Mouse (Mus musculus) heart, embryonic 11.5 days (tissue): ENCODE data around the gene Fastkd1. TPM values are rescaled to one million over a fixed set of nuclear protein-coding genes. Genes with fewer than 3 reads are reported as not detected.
"Not testable (repeated sequence)": the region's sequence is repeated elsewhere in the genome, so short reads cannot be mapped to it uniquely, and the experiment has no call there.

Source experiments
- ATAC-seq: fragments of 200-750 bp; cut with Nextera tagmentation; replicated peaks from 2 replicates; pipeline ENCODE4 v1.8.0; 2017; ENCODE audit warnings: moderate library complexity; ENCODE audit not compliant: insufficient number of reproducible peaks, low FRiP score, low TSS enrichment
- H3K27ac ChIP-seq: fragments of 300-500 bp; sonication (generic); 2 replicates; pipeline ENCODE4 v1.5.1; 2014; ENCODE audit warnings: mild to moderate bottlenecking, low read depth, low read length
- H3K27me3 ChIP-seq: fragments of 300-500 bp; sonication (generic); 2 replicates; pipeline ENCODE4 v1.6.1; 2014; ENCODE audit warnings: mild to moderate bottlenecking, low read length, mixed read lengths; ENCODE audit not compliant: control insufficient read depth, insufficient read depth
- H3K36me3 ChIP-seq: fragments of 300-500 bp; sonication (generic); 2 replicates; pipeline ENCODE4 v1.6.1; 2014; ENCODE audit warnings: mild to moderate bottlenecking, low read length, moderate library complexity, mixed read lengths; ENCODE audit not compliant: control insufficient read depth, insufficient read depth
- H3K4me1 ChIP-seq: fragments of 300-500 bp; sonication (generic); 2 replicates; pipeline ENCODE4 v1.6.1; 2014; ENCODE audit warnings: low read length; ENCODE audit not compliant: control insufficient read depth, insufficient read depth
- H3K4me2 ChIP-seq: fragments of 300-500 bp; sonication (generic); 2 replicates; pipeline ENCODE4 v1.6.1; 2014; ENCODE audit warnings: mild to moderate bottlenecking, moderate library complexity
- H3K4me3 ChIP-seq: fragments of 300-500 bp; sonication (generic); 2 replicates; pipeline ENCODE4 v1.5.1; 2014; ENCODE audit warnings: low read depth, low read length
- H3K9ac ChIP-seq: fragments of 300-500 bp; sonication (generic); 2 replicates; pipeline ENCODE4 v1.6.1; 2014; ENCODE audit warnings: mild to moderate bottlenecking, low read depth, low read length, moderate library complexity
- H3K9me3 ChIP-seq: fragments of 300-500 bp; sonication (generic); replicated peaks from 2 replicates; pipeline ENCODE4 v1.6.1; 2016; ENCODE audit warnings: low read length; ENCODE audit not compliant: control insufficient read depth
- WGBS: fragments of 180-500 bp; shearing (Covaris S2); extraction: QIAGEN DNeasy Blood & Tissue Kit; methylation state at CpG from one replicate; pipeline ENCODE4 v1.1.7; 2014; ENCODE audit not compliant: insufficient replicate concordance; 5-methylcytosine and 5-hydroxymethylcytosine counted together
- polyA plus RNA-seq: library from polyadenylated mRNA; unstranded; fragments of >200 nt; fragmentation: Nextera tagmentation; extraction: Ambion mirVana; gene quantifications from 2 replicates; pipeline ENCODE4 v1.2.1, GENCODE M21; 2014

The Fastkd1 gene
- polyA plus RNA-seq, 1 experiment from 2014 or later = 23.5 TPM

- Histone ChIP-seq H3K9me3 (no peaks in the 10 kb centered on the region), H3K27me3 (no peaks in the 10 kb centered on the region), H3K36me3 (no peaks in the 10 kb centered on the region), H3K27ac (no peak overlapping the region), H3K4me2 (no peak overlapping the region), H3K4me1 (peaks cover 4% of the 10 kb centered on the region; the same call in 1 of the 2 replicates), H3K9ac (no peak overlapping the region), H3K4me3 (no peak overlapping the region)
- ATAC-seq = no peak
- WGBS = 72% methylated on average over 13 of the region's 13 CpGs
Observed at GRCm38 (mm10) chr2:69663827-69664476, 49.4 kb downstream of the Fastkd1 start.

- no peak for ATAC-seq
- no peaks in the 10 kb centered on the region for H3K9me3 ChIP-seq
- peaks cover 2% of the 10 kb centered on the region; the same call in 1 of the 2 replicates for H3K36me3 ChIP-seq
- H3K27ac ChIP-seq = no peak overlapping the region
- H3K4me1 ChIP-seq = no peaks in the 10 kb centered on the region
- H3K9ac ChIP-seq = no peak overlapping the region
- H3K27me3 ChIP-seq = no peaks in the 10 kb centered on the region
- H3K4me3 ChIP-seq = no peak overlapping the region
- H3K4me2 ChIP-seq = no peak overlapping the region
- WGBS = 94% methylated on average over 4 of the region's 4 CpGs
Observed at GRCm38 (mm10) chr2:69659326-69659725, 54.0 kb downstream of the Fastkd1 start.

GRCm38 (mm10) chr2:69649716-69650115 lies 63.6 kb downstream of the Fastkd1 start:
- Histone ChIP-seq H3K27me3 (no peaks in the 10 kb centered on the region), H3K9ac (no peak overlapping the region)

DNA sequence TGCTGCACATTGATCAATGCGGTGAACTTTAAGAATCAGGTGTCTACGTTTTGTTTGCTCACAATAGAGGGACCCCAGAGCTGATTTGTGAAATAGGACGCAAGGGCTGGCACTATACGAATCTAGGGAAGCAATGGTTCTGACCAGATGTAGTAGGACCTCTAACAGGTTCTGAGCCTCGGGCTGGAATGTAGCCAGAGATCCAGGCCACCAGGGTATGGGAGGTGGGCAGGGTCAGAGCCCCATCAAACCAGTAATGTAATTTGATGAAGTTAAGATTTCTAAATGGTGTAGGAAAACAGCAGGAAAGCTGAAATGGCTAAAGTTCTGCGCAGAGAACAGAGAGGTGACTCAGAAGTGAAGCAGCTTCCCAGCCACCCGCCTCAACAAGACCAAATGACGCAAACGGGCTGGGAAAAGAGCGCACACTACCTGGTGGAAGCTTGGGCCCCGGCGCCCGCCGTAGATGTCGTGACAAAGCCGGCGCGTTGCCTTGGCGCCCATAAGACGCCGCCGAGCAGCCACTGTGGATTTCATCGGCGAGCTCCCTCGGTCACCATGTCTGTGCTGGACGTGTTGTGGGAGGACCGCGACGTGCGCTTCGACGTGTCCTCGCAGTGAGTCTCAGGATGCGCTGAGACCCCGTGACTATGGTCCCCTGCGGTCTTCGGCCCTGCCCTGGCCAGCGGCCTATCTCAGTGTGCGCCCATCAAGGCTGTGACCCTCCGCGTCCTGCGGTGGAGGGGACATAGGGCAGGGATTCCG lies 66.4 kb downstream of the Fastkd1 start, which contains the start of gene Bbs5:
Gene Bbs5, plus strand, starts transcription at position 446 of the 765 bp plus-strand sequence.
- peak; percentile 82 for ATAC-seq
- no peaks in the 10 kb centered on the region for H3K9me3 ChIP-seq
- H3K4me2 ChIP-seq = peak within 1 kb of the TSS; percentile 73
- H3K4me1 ChIP-seq = no peaks in the 10 kb centered on the region
- H3K4me3 ChIP-seq = peak within 1 kb of the TSS; percentile 57
- no peak within 1 kb of the TSS for H3K27ac ChIP-seq
- no peaks in the 10 kb centered on the region for H3K36me3 ChIP-seq
- no peaks in the 10 kb centered on the region for H3K27me3 ChIP-seq
- H3K9ac ChIP-seq = peak within 1 kb of the TSS; percentile 70
- WGBS = 3% methylated on average over 43 of the region's 43 CpGs

More at GRCm38 (mm10) chr2:69649716-69650115, 63.6 kb downstream of the Fastkd1 start:
- no peak overlapping the region for H3K4me2 ChIP-seq
- WGBS = 81% methylated on average over 5 of the region's 5 CpGs
- no peaks in the 10 kb centered on the region for H3K4me1 ChIP-seq
- ATAC-seq = no peak
- H3K4me3 ChIP-seq = no peak overlapping the region
- H3K36me3 ChIP-seq = no peaks in the 10 kb centered on the region
- no peaks in the 10 kb centered on the region for H3K9me3 ChIP-seq
- no peak overlapping the region for H3K27ac ChIP-seq

GRCm38 (mm10) chr2:69644968-69645617 lies 68.2 kb downstream of the Fastkd1 start:
- ATAC-seq = no peak
- no peaks in the 10 kb centered on the region for H3K36me3 ChIP-seq
- no peaks in the 10 kb centered on the region for H3K4me1 ChIP-seq
- WGBS = 86% methylated on average over 11 of the region's 11 CpGs
- H3K4me2 ChIP-seq = no peak overlapping the region
- H3K4me3 ChIP-seq = no peak overlapping the region
- no peaks in the 10 kb centered on the region for H3K9me3 ChIP-seq
- H3K27me3 ChIP-seq = no peaks in the 10 kb centered on the region
- H3K9ac ChIP-seq = no peak overlapping the region
- H3K27ac ChIP-seq = no peak overlapping the region

DNA sequence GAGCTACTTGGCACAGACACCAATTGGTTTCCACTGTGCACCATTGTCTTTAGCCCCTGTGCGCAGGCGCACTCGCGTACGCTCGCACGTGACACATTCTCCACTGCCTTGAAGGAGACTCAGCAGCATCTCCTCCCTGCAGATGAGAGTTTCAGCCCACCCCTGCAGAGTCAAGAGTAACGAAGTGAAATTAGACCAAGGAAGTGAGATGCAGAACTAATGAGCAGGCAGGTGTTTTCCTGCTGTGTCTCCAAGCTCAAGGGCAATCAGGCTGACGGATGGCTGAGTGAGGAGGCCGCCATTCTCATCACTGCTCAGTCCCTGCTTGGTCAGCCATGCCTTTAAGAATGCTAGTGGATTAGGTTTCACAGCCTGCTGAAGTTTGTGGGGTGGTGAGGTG lies 73.2 kb downstream of the Fastkd1 start:
- ATAC-seq = no peak
- H3K27me3 ChIP-seq = no peaks in the 10 kb centered on the region
- no peaks in the 10 kb centered on the region for H3K9me3 ChIP-seq
- H3K9ac ChIP-seq = no peak overlapping the region
- no peak overlapping the region for H3K27ac ChIP-seq
- H3K4me3 ChIP-seq = no peak overlapping the region
- no peak overlapping the region for H3K4me2 ChIP-seq
- WGBS = 64% methylated on average over 10 of the region's 10 CpGs
- H3K4me1 ChIP-seq = no peaks in the 10 kb centered on the region
- H3K36me3 ChIP-seq = no peaks in the 10 kb centered on the region

DNA sequence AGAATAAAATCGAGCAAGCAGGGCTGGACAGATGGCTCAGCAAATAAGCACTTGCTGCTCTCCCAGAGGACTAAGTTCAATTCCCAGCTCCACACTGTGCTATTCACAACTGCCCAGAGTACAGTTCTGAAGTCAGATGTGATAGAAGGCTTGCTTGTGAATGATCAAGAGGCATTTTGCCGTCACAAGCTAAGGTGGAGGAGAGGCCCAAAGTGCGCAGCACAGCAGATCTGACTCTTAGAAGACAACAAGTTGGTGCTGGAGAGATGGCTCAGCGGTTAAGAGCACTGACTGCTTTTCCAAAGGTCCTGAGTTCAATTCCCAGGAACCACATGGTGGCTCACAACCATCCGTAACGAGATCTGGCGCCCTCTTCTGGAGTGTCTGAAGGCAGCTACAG lies 75.3 kb downstream of the Fastkd1 start:
- not testable (repeated sequence) for H3K9me3 ChIP-seq, H3K9ac ChIP-seq, H3K27me3 ChIP-seq, H3K4me2 ChIP-seq, H3K4me3 ChIP-seq, ATAC-seq, H3K27ac ChIP-seq, H3K4me1 ChIP-seq, H3K36me3 ChIP-seq
- WGBS = 72% methylated on average over 7 of the region's 7 CpGs
